Mouse (Mus musculus): ENCODE results near the gene Ckm.

DNA sequence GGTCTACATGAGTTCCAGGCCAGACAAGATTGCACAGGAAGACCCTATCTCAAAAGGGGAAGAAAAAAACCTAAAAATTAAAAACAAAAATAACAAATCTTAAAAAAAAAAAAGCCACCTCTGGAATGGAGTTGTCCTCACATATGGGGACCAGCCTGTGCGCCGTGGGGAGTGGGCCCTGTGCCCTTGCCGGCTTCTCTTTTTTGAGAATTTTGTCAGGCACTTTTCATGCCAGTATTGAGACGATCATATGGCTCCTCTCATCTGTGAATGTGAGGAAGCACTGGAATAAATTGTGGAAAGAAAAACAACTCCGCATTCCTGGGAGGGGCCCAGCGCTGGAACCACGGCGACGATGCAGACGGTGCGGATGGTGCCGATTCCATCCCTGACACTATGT is 44.6 kb downstream of the Ckm start:
- TF ChIP-seq CTCF (IDR thresholded peaks at IDR 0.05; ENCODE audit: control insufficient read depth, insufficient read depth, low read length) (no peak), POLR2A (IDR thresholded peaks at IDR 0.05; ENCODE audit: borderline replicate concordance, control insufficient read depth, low read depth, low read length) (no peak)

All from bone marrow, adult 2 months (tissue).